ENCODE assay signal across 18 mouse cellular contexts in genomic region chr1:169540415-169540814, GRCm38 (mm10).
"Had no signal": no experiment of that assay in that cellular context is flagged by ENCODE, and none has a peak within 500 bp of the region (broad histone marks: within the 10 kb centered on the region; RNA-seq: fewer than 3 reads in every experiment).

No protein-coding gene starts in this region.

- H3K27me3 ChIP-seq: liver, embryonic 12.5 days; lung, embryonic 15.5 days; midbrain, embryonic 12.5 days; neural tube, embryonic 13.5 days; neural tube, embryonic 15.5 days had no signal

- H3K4me3 ChIP-seq: liver, embryonic 12.5 days; lung, embryonic 15.5 days; midbrain, embryonic 10.5 days; midbrain, embryonic 12.5 days; myocyte; neural tube, embryonic 13.5 days; neural tube, embryonic 15.5 days had no signal

- H3K27ac ChIP-seq: liver, embryonic 12.5 days; liver, embryonic 14.5 days; lung, embryonic 15.5 days; midbrain, embryonic 10.5 days; midbrain, embryonic 12.5 days; neural tube, embryonic 13.5 days; neural tube, embryonic 15.5 days had no signal

- H3K9me3 ChIP-seq: liver, embryonic 12.5 days; lung, embryonic 15.5 days; midbrain, embryonic 10.5 days; midbrain, embryonic 12.5 days; neural tube, embryonic 13.5 days; neural tube, embryonic 15.5 days had no signal

- ATAC-seq: liver, embryonic 12.5 days; midbrain, embryonic 16.5 days had no signal

- DNase-seq: midbrain, embryonic 14.5 days; retina, postnatal 1 day; right cerebral cortex, adult 18-20 months; right cerebral cortex, postnatal 25 days; right cerebral cortex, postnatal 4 days; spleen, adult 18-20 months; thymus, adult 18-20 months; thymus, postnatal 14 days; thymus, postnatal 36 days had no signal

- H3K4me2 ChIP-seq: liver, embryonic 12.5 days; lung, embryonic 15.5 days; midbrain, embryonic 12.5 days; neural tube, embryonic 13.5 days; neural tube, embryonic 15.5 days had no signal

- H3K9ac ChIP-seq: liver, embryonic 12.5 days; liver, embryonic 14.5 days; lung, embryonic 15.5 days; midbrain, embryonic 12.5 days; neural tube, embryonic 13.5 days; neural tube, embryonic 15.5 days had no signal

- H3K4me1 ChIP-seq: liver, embryonic 12.5 days; lung, embryonic 15.5 days; midbrain, embryonic 10.5 days; midbrain, embryonic 12.5 days; neural tube, embryonic 13.5 days; neural tube, embryonic 15.5 days had no signal

- H3K36me3 ChIP-seq: liver, embryonic 12.5 days; lung, embryonic 15.5 days; midbrain, embryonic 10.5 days; midbrain, embryonic 12.5 days; neural tube, embryonic 13.5 days; neural tube, embryonic 15.5 days had no signal
